Mouse (Mus musculus): ENCODE measurements at regions not wholly inside any gene's neighbourhood (a gene's known extent, or its start where the extent isn't known, plus 50 kb on each side); places are given as distances from the start of the nearest gene placed in this dataset.

DNA sequence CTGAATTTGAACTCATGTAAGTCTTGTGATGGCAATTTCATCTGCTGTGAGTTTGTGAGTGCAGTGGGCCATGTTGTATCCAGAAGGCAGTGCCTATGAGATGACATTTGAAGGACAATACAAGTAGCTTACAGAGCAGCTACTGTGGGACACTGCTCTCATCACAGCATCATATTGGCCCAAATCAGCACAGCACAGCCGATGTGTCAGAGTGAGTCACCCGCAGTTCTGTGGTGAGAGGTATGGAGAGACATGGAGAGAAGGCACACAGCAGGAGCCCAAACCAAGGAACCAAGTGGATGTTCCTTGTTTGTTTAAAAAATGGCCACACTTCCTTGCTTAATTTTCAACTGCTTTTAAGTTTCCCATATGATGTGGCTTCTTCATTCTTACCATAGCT is 617.3 kb downstream of the Tmem132b start:
- no peak for DNase-seq (ENCODE audit: low read depth, low spot score)

DNA sequence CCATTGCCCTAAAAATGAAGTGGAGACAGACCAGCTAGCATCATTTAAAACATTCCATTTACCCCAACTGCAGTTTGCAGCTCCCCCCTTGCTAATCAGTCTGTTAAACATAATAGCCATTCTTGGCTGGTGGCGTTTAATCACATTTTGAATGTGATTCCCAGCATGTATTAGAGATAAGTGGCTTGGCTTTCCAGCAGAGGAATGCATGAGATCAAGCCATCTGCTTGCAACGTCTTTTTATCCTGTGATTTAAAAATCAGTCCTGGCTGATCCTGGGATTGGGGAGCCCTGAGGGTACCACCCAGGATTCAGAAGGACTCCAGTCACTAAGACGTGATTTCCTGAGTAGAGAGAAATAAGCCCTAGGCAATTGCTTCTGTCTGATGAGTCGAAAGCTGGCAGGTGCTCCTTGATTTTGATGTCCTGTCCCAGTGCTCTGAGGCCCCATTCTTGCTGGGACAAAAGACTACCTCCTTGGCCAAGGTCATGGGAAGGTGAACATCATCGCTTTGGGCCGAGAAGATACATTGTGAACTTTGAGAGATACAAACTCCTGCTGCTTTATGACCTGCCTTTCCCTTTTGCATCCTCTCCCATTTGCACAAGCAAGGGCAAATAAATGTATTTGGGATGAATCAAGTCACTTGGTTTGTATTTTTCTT is 623.8 kb downstream of the Tmem132b start:
- DNase-seq (ENCODE audit: low read depth, low spot score): no peak

DNA sequence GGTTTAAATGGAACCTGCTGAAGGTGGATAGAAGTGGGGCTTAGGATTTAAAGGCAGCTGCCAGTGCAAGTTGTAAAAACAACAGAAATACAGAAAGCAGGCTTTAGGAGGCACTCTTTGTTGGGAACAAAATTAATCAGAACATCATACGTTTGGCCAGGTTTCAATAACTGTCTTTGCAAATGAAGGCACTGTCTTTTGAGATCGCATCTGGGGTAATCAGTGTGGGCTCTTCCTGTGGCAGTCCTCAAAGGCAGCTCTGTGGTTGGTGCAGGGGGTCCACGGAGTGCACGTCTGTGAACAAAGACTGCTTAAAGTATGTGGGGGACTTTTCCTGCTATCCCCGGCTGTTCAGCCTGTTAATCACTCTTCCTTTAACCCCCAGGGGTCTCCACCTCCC is 654.5 kb downstream of the Tmem132b start:
- no peak for DNase-seq (ENCODE audit: low read depth, low spot score)

DNA sequence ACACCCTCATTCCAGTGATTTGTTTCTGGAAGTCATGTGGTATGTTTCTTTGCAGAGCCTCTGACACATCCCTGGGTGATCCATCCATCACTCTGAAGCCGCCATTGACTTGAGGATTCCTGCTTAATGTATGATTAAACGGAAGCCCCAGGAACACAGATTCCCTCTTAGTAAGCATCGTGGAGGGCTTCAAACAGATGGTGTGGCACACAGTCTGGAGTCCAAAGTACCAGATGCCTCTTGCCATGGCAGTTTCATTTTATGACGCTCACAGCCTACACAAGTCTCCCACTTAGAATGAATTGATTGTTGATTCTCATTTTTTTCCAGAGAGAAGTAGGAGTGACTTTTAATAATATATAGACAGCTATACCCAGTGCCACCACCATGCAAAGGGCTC is 668.3 kb downstream of the Tmem132b start:
- no peak for DNase-seq (ENCODE audit: low read depth, low spot score)

DNA sequence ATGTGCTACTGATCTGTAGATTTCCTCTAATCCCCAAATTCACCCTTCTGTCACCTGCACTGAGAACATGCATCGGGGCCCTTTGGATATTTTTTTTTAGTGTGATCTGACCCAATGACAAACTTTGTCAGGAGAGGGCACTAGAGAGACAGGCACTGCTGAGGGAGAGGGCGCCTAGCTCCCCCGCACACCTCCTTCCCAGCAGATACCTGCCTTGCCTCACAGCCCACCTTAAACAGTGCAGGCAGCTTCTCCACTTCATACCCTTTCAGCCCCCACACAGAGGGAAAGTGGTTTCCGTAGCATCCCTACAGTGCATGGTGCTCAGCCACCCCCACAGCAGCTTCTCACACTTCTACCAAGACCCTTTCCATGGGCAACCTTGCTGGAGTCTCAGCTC is 670.0 kb downstream of the Tmem132b start:
- DNase-seq (ENCODE audit: low read depth, low spot score): no peak

DNA sequence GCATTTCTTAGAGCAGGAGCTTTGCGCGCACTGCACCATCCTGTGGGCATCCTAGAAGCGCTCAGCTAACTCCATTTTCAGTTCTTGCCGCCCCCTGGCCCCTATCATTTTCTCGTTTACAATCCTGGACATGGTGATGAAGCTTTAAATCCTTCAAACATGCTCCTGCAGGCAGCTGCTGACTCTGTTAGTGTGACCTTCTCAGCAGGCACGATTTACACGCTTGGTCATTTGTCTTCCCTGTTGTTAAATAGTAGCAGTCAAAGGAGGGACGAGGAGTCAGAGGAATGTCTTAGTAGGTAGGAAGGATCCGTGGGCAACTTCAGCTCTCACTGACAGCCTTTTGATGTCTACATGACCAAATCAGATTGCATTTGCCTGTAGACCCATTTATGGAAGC is 670.4 kb downstream of the Tmem132b start:
- no peak for DNase-seq (ENCODE audit: low read depth, low spot score)

DNA sequence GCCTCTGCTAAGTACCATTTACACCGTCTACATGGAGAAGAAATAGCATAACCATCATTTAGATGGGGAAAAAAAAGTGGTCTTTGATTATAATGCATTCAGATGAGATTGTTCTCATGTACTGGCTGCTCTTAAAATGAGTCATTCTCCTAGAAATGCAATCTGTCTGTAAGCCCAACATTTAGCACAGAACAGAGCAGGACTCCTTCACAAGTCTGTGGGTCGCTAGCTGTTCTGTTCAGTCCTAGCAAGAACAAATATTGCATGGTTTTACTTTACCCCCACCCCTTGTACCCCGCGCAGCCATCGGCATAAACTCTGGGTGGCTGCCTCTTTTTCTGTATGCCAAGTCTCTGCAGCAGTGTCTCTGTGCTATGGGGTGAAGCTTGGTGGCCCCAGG is 685.4 kb downstream of the Tmem132b start:
- DNase-seq (ENCODE audit: low read depth, low spot score): no peak

DNA sequence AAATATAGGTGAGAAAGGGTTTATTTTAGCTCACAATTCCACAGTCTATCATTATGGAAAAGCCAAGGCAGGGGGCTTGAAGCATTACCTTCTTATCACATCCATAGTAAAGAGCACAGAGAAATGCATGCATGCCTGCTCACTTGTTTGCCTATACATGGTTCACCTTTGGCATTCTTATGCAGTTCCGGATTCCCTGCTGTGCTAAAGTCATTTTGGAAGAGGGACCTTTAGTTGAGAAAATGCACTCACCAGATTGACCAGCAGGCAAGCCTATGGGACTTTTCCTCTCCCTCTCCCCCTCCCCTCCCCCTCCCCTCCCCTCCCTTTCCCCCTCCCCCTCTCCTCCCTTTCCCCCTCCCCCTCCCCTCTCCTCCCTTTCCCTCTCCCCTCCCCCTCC is 686.2 kb downstream of the Tmem132b start:
- no peak for DNase-seq (ENCODE audit: low read depth, low spot score)

DNA sequence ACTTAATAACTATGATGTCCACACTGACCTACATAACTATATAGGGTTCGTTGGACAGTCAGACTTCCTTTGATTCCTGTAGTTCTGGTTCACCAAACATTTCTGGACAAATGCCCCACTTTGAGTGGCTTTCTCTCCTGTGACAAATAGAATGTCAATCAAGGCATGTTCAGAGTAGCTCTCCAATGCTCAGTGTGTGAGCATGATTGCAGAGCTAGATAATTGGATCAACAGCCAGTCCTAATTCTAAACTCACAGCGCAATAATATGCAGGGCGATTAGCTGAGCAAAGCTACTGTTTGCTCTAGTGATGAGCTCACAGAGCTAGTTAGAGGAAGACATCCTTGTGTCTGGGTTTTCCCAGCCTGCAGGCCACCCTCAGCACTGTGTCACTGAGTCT is 692.1 kb downstream of the Tmem132b start:
- no peak for DNase-seq (ENCODE audit: low read depth, low spot score)

DNA sequence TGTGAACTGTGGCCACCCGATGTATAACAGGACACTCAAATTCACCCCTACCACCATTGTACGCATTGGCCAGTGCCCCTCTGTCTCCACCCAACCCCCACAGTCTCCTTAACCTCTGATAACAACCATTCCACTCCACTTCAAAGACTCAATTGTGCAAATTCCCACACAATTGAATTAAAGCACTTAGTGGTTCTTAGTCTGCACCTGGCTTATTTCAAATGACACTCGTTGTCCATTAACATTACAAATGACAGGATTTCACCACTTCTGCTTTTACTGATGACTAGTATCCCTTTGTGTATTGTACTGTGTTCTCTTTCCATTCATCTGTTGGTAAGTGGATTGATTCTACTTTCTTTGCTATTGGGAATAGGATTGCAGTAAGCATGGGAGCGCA is 699.2 kb downstream of the Tmem132b start:
- DNase-seq (ENCODE audit: low read depth, low spot score): no peak

DNA sequence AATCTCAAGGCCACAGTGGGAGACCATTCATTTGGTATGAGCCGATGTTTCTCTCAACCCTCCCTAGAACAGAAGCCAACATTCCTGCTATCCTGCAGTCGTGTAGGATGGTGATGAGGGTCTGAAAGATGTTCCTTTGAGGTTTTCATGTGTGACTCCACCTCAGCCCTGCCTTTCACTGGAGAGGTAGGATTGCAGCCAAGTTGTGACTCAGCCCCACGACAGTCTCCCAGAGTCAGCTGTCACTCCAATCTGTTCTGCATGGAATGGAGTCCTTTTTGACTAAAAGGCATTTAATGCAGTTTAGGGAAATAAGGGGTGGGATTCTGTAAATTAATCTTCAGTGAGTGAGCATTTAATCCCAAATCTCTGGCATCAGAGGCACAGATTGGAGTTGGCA is 706.5 kb downstream of the Tmem132b start:
- DNase-seq (ENCODE audit: low read depth, low spot score): no peak

DNA sequence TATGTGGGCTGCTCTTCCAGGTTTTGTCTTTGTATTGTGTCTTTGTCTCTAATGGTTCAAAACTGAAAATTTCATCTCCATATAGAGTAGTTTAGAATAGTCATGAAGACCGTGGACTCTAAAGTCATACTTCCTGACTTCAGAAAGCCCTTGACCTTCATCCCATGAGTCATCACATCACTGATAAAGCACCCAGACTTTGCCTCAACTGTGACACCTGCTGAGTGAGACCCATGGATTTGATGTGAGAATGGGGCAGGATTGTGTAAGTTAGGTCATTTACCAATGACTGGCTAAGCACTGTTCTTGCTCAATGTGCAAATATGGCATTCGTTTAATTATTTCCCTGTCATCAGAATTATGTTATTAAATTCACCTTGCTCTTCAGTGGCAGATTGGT is 714.2 kb downstream of the Tmem132b start:
- DNase-seq (ENCODE audit: low read depth, low spot score): no peak

DNA sequence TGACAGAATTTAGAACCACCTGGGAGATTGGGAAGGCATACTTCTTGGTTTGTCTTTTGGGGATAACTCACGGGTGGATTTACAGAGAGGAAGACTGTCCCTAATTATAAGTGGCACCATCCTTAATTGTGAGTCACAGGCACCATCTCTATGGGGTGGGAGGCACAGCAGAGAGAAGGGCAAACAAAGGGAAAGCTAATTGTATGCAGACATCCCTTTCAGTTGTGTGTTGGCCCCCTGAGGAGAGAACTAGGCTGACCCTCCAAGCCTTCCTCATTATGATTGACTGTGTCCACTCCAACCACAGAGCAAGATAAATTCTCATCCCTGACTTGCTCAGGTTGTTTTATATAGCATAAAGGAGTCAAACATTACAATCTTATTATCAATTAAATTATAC is 718.8 kb downstream of the Tmem132b start:
- no peak for DNase-seq (ENCODE audit: low read depth, low spot score)

DNA sequence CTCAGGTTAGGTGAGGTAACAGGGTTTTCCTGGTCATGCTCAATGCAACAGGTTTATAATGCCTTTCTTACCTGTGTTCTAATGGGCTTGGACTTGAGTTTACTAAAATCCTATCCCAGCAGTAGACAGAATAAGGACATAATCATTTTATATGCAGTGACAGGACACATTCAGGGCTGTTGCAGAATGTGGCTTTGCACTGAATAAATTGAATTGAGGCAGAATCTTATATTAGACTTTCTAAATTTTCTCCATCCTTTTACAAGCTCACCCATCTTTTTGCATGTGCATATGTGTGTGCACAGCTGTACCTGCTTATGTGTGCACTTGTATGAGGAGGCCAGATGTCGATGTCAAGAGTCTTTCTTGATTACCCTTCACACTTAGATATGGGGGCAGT is 723.1 kb downstream of the Tmem132b start:
- DNase-seq (ENCODE audit: low read depth, low spot score): no peak

DNA sequence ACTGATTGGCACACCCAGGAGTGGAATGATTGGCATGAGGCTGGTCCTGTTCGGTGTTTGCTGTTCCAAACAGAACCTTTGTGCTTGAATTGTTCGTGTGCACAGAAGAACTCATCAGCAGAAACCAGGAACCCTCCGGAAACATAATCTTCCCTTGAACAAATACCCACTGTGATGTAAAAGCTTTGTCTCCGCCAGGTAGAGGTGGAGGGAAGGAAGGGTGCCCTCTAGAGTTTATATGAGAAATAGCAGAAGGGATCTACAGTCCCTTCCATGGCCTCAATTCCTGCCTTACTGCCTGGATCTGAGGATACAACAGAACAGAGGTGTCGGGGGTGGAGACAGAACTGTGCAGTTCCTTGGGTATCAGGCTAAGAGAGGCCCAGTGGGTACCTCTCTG is 726.3 kb downstream of the Tmem132b start:
- no peak for DNase-seq (ENCODE audit: low read depth, low spot score)

DNA sequence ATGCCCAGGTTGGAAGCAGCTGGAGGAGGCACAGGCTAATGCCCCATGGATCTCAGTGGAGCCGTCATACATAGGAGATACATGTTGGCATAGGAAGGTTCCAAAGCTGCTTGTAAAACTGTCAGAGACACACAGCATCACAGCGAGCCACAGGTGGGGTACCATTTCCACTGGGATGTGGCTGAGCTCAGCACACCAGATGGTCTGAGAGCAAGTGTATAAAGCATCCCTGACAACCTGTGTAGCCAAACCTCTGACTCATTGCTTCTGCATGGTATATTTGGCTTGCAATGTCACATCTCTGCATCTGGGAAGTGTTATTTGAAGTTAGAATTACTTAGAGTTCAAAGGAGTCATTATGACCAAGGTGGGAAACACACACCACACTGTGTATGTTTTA is 734.9 kb downstream of the Tmem132b start:
- DNase-seq (ENCODE audit: low read depth, low spot score): no peak

DNA sequence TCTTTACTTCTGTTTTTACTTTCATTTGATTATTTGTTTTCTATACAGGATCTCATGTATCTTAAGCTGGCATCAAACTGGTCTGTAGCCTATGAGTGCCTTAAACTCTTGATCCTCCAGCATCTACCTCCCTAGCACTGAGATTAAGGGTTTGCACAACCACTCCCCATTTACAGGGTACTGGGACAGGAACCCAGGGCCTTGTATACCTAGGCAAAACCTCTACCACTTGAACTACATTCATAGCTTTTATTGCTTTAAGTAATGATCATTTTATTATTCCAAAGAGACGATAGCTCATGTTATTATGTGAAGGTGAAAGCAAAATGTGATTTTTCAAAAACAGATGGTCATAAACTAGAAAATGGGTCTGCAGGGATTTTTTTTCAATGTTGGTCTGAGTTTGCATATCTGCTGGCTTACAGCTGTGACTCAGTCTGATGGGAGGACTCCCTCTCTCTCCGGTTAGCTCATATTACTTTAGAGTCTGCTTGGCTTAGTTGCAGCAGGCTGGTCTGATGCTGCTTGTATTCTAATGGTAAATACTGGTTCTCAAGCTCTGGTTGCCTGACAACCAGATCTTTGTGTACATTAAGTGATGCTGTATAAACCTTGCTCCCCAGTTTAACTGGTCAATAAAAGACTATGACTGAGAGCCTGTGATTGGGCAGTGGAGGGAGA is 735.5 kb downstream of the Tmem132b start:
- no peak for DNase-seq (ENCODE audit: low read depth, low spot score)

DNA sequence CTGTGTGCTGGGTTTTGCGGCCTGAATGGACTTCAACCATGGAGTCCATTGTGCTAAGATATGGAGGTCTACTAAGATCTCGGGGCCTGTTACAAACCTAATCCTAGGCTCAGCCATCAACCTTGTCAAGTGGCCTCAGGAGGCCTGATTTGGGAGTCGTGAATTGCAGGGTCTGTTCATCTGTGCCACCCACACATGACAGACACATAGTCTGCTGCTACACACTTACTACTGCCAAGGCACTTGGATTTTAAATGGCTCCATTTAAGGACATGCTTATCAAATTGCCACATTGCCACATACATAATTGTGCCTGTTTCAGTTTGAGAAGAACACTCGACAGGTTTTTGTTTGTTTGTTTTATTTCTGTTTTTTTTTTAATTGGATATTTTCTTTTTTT is 737.0 kb downstream of the Tmem132b start:
- no peak for DNase-seq (ENCODE audit: low read depth, low spot score)

DNA sequence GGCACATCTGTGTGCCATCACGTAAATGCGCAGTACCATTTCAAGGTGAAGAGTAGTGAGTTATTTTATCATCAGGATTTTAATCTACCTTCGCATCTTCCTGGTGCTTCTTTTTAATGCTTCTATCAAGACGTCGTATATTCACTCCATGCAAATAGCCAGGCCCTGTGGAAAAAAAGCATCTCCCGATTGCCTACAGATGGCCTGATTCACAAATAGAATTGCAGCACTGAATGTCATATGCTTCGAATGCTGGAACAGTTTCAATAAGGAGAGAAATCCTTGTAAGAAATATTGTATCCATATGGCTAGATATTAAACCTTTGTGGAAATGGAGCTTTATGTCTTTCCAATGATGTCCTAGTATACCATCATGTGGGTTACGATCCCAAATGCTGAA is 742.7 kb downstream of the Tmem132b start:
- no peak for DNase-seq (ENCODE audit: low read depth, low spot score)

DNA sequence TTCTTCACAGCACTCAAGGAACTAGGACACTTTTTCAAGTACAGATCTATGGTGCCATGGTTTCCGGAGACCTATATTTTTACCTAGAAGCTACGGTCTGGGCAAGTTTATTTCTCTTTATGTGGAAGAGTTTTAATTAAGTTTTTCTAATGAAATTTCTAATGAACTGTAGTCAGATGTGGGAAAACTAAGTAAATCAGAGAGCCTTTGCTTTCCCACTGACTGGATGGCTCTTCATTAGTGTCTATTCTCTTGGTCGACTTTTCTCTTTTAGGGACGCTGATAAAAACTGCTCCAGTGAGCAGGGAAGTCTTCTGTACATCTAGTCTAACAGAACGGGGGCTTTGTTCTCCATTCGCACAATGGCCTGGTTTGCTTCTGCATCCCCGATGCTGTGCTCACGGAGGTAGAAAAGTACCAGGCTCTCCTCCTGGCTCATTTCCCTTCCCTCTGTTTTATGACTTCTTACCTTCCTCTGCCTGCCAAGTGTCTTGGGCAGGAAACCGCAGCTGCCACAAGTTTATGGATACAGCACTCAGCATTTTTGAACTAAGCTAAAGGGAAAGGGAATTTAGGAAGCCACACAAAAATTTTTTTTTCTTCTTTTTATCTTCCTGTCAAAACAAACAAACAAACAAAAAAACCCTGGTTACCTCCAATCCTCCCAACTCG is 749.6 kb downstream of the Tmem132b start:
- no peak for DNase-seq (ENCODE audit: low read depth, low spot score)

DNA sequence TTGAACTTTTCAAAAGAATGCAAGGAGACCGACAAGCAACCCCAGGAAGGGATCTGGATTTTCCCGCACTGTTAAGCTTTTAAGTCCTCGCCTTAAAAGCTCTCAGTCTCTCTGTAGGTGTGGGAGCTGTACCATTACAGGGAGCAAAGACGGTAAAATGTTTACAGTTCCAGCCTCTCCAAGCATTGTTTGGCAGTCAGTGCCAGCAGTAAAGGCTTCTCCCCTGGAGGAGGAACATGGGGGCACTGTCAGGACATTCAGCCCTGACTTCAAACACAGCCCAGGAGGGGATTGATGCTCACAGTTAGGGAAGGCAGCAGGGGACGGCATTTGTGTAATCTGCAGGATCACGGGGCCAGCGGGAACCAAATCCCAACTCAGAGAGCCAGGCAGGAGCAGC is 750.2 kb downstream of the Tmem132b start:
- DNase-seq (ENCODE audit: low read depth, low spot score): no peak

DNA sequence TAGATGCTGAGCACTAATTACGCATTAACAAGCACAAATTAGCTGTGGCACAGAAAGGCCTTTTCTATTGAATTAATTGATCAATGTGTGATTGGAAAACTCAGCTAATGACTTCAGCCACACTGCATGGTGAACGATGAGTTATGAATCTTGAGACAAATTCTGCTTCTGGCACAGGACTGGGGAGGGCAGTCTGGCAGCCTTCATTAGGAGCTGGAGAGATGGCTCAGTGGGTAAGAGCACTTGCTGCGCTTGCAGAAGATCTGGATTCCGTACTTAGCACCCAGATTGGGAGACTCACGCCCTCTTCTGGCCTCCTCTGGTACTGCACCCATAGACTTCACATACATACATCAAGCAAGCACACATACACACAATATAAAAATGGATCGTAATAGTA is 793.3 kb downstream of the Tmem132b start:
- no peak for DNase-seq (ENCODE audit: low read depth, low spot score)

DNA sequence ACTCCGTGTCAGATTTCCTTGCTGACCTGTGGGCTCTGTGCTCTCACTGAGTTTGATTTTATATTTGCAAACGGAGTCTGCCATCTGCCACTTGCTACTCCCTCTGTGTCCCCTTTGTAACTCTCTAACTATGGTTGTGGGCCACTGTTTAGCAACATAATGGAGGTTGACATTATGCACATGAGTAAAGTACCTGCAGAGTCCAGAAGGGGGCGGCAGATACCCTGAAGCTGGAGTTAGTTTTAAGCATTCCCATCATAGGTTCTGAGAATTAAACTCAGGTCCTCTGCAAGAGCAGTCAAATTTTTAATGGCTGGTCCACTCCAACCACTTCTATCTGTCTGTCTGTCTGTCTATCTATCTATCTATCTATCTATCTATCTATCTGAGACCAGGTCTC is 796.7 kb downstream of the Tmem132b start:
- DNase-seq (ENCODE audit: low read depth, low spot score): no peak

Data from CD4-positive, CD25-positive, alpha-beta regulatory T cell, adult 2 months (primary cell).